Mouse (Mus musculus) embryonic facial prominence, embryonic 15.5 days (tissue): Measurements from ENCODE around the gene Plekhm2. TPM values are rescaled to one million over a fixed set of nuclear protein-coding genes. Genes with fewer than 3 reads are reported as not detected.

Experiments used
- ATAC-seq: fragments of 200-750 bp; cut with Nextera tagmentation; 2 replicates; pipeline ENCODE4 v1.8.0; 2017; ENCODE audit warnings: low read depth, moderate TSS enrichment; ENCODE audit not compliant: insufficient number of reproducible peaks, low FRiP score, low TSS enrichment
- H3K27ac ChIP-seq: fragments of 300-500 bp; sonication (generic); replicated peaks from 2 replicates; pipeline ENCODE4 v1.5.1; 2015; ENCODE audit warnings: mild to moderate bottlenecking, inconsistent platforms
- H3K27me3 ChIP-seq: fragments of 300-500 bp; sonication (generic); 2 replicates; pipeline ENCODE4 v1.6.1; 2015; ENCODE audit warnings: inconsistent platforms
- H3K36me3 ChIP-seq: fragments of 300-500 bp; sonication (generic); 2 replicates; pipeline ENCODE4 v1.6.1; 2015; ENCODE audit warnings: mild to moderate bottlenecking, inconsistent platforms
- H3K4me1 ChIP-seq: fragments of 300-500 bp; sonication (generic); 2 replicates; pipeline ENCODE4 v1.6.1; 2015; ENCODE audit warnings: inconsistent platforms
- H3K4me2 ChIP-seq: fragments of 300-500 bp; sonication (generic); replicated peaks from 2 replicates; pipeline ENCODE4 v1.6.1; 2015; ENCODE audit warnings: mild to moderate bottlenecking, inconsistent platforms
- H3K4me3 ChIP-seq: fragments of 300-500 bp; sonication (generic); replicated peaks from 2 replicates; pipeline ENCODE4 v1.5.1; 2015; ENCODE audit warnings: mild to moderate bottlenecking, inconsistent platforms
- H3K9ac ChIP-seq: fragments of 300-500 bp; sonication (generic); 2 replicates; pipeline ENCODE4 v1.6.1; 2015; ENCODE audit warnings: inconsistent platforms
- H3K9me3 ChIP-seq: fragments of 300-500 bp; sonication (generic); replicated peaks from 2 replicates; pipeline ENCODE4 v1.6.1; 2016; ENCODE audit warnings: inconsistent platforms
- WGBS: fragments of 180-500 bp; shearing (Covaris S2); methylation state at CpG from one replicate; pipeline ENCODE4 v1.1.7; 2015; 5-methylcytosine and 5-hydroxymethylcytosine counted together
- polyA plus RNA-seq: library from polyadenylated mRNA; unstranded; fragments of >200 nt; fragmentation: Nextera tagmentation; extraction: Ambion mirVana; gene quantifications from 2 replicates; pipeline ENCODE4 v1.2.1, GENCODE M21; 2015

Gene Plekhm2
- polyA plus RNA-seq, 1 experiment from 2014 or later: 7.1 TPM

DNA sequence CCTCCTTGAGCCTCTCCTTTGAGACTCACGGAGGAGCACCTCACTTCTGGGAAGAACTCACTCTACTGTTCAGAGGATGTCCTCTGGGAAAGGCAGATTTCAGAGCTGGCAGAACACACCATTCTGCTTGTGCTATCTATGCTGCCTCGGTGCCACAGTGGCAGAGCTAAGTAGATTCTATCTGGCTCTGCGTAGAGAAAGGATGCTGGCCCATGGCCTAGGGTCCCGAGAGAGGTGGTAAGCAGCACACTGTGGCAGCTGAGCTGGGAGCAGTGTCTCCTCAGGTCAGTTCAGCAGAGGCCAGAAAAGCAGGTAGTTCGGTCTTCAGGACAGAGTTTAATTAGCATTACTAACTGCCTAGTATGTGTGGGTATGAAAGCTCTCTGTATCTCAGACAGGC is 16.4 kb downstream of the Plekhm2 start:
- no peak overlapping the region for H3K9ac ChIP-seq
- H3K9me3 ChIP-seq: no peaks in the 10 kb centered on the region
- peaks cover 22% of the 10 kb centered on the region for H3K4me1 ChIP-seq
- peaks cover 16% of the 10 kb centered on the region; the same call in 1 of the 2 replicates for H3K36me3 ChIP-seq
- no peak overlapping the region for H3K27ac ChIP-seq
- no peak overlapping the region for H3K4me2 ChIP-seq
- no peaks in the 10 kb centered on the region for H3K27me3 ChIP-seq
- 90% methylated on average over 5 of the region's 5 CpGs for WGBS
- H3K4me3 ChIP-seq: no peak overlapping the region
- no peak for ATAC-seq

GRCm38 (mm10) chr4:141647187-141647586 is 17.5 kb downstream of the Plekhm2 start:
- Histone ChIP-seq H3K9ac (no peak overlapping the region), H3K4me2 (no peak overlapping the region), H3K36me3 (peaks cover 14% of the 10 kb centered on the region; the same call in 1 of the 2 replicates), H3K27me3 (no peaks in the 10 kb centered on the region), H3K4me3 (no peak overlapping the region), H3K9me3 (no peaks in the 10 kb centered on the region), H3K4me1 (peaks cover 26% of the 10 kb centered on the region), H3K27ac (no peak overlapping the region)
- 99% methylated on average over 3 of the region's 3 CpGs for WGBS
- ATAC-seq: no peak

DNA sequence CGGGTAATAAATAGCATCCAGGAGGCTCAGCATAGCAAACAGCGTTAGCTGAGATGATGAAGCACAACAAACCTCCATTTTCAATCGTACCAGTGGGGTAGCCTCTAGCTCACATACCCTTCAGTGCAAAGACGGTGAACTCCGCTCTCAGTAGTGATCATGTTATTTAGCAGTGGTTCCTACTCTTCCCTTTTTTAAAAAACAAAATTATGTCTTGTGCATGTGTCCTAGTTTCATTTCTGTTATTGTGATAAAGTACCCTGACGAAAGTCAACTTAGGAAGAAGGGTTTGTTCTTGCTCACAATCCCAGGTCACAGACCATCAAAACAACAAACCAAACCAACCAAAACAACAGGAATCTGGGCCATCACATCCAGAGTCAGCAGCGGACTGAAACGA is 18.7 kb downstream of the Plekhm2 start:
- Histone ChIP-seq H3K4me2 (no peak overlapping the region), H3K36me3 (peaks cover 22% of the 10 kb centered on the region), H3K4me1 (peaks cover 26% of the 10 kb centered on the region), H3K27me3 (no peaks in the 10 kb centered on the region), H3K27ac (no peak overlapping the region), H3K9me3 (no peaks in the 10 kb centered on the region), H3K4me3 (no peak overlapping the region), H3K9ac (no peak overlapping the region)
- no peak for ATAC-seq
- WGBS: 93% methylated on average over 8 of the region's 8 CpGs

GRCm38 (mm10) chr4:141643118-141643855 is 21.4 kb downstream of the Plekhm2 start:
- Histone ChIP-seq H3K4me3 (no peak overlapping the region), H3K9ac (no peak overlapping the region), H3K27ac (peak overlapping the region; percentile 69; the same call in 1 of the 2 replicates), H3K4me1 (peaks cover 15% of the 10 kb centered on the region), H3K9me3 (no peaks in the 10 kb centered on the region), H3K4me2 (no peak overlapping the region), H3K27me3 (no peaks in the 10 kb centered on the region), H3K36me3 (peaks cover 46% of the 10 kb centered on the region)
- 52% methylated on average over 7 of the region's 7 CpGs for WGBS
- ATAC-seq: peak; percentile 48

DNA sequence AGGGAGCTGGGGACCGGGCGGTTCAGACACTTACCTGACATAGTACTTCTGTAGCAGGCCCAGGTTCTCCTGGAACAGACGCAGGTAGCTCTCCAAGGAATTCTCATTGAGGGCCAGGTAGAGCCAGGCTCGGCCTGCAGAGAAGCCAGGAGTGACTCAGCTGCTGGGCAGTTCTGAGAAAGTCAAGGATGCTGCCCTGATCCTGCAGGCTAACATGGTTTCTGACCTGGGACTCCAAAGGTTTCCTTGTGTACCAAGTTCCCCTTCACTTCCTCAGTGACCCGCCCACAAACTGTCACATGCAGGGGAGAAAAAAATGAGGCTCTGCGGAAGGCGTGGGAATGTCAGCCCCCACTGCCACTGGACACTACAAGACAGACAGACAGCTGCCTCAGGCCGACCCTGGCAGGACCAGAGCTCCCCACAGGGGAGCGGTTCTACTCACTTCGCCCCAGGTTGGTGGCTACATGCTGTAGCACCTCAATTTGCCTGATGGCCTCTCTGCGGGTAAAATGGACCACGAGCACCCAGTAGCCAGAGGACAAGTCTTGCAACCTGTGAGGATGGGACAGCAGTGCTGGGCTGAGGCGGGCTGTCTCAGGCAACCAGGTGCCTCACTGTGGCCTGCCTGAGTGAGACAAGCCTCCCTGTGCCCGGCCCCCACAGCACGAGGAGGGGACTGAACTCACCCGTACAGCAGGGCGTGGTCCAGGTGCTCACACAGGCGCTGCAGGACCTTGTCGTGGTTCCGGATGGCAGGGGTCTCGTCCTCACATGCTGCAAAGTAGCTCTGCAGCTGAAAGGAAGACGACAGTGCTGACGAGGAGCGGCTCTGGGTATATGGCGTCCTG is 22.5 kb downstream of the Plekhm2 start:
- no peaks in the 10 kb centered on the region for H3K9me3 ChIP-seq
- H3K27me3 ChIP-seq: no peaks in the 10 kb centered on the region
- 87% methylated on average over 25 of the region's 25 CpGs for WGBS
- H3K36me3 ChIP-seq: peaks cover 51% of the 10 kb centered on the region
- ATAC-seq: no peak
- H3K4me3 ChIP-seq: no peak overlapping the region
- H3K9ac ChIP-seq: no peak overlapping the region
- peaks cover 13% of the 10 kb centered on the region for H3K4me1 ChIP-seq
- no peak overlapping the region for H3K4me2 ChIP-seq
- no peak overlapping the region for H3K27ac ChIP-seq

DNA sequence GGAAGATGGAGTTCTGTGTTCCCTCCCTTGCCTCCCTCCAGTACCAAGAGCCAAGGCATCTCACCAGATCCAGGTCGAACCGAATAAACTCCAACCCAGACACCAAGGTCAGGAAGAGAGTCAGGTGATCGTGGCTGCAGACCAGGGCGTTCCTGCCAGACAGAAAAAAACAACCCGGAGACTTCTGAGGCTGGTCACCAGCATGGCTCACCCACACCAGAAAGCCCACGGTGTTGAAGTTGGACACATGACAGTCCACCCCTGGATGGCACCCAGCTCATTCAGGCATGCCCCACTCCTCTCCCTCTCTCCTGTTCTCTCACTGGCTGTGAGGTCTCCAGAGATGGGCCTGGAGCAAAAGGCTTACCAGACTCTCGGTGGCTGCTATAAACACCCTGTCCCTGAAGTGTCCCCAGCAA is 23.3 kb downstream of the Plekhm2 start:
- Histone ChIP-seq H3K36me3 (peaks cover 58% of the 10 kb centered on the region), H3K4me3 (no peak overlapping the region), H3K9me3 (no peaks in the 10 kb centered on the region), H3K9ac (no peak overlapping the region), H3K4me2 (no peak overlapping the region), H3K27ac (no peak overlapping the region), H3K4me1 (peaks cover 13% of the 10 kb centered on the region), H3K27me3 (no peaks in the 10 kb centered on the region)
- WGBS: 87% methylated on average over 7 of the region's 7 CpGs
- ATAC-seq: no peak

DNA sequence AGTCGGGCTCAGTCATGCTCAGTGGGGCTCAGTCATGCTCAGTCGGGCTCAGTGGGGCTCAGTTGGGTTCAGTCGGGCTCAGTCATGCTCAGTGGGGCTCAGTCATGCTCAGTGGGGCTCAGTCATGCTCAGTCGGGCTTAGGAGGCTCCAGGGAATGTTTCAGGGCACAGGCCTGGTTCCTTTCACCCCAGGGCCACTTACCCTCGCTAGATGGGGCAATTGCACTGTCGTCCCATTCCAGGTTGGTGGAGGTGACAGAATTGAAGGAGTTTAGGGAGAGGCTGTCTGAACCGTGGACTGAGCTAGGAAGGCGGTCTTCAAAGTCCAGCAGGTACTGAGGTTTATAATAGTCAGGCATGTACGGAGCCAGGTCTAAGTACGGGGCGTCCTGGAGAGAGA is 25.2 kb downstream of the Plekhm2 start:
- H3K4me3 ChIP-seq: no peak overlapping the region
- WGBS: 63% methylated on average over 11 of the region's 11 CpGs
- ATAC-seq: no peak
- peaks cover 67% of the 10 kb centered on the region for H3K36me3 ChIP-seq
- H3K9me3 ChIP-seq: no peaks in the 10 kb centered on the region
- no peaks in the 10 kb centered on the region for H3K27me3 ChIP-seq
- H3K9ac ChIP-seq: no peak overlapping the region
- no peak overlapping the region for H3K27ac ChIP-seq
- no peak overlapping the region for H3K4me2 ChIP-seq
- H3K4me1 ChIP-seq: peaks cover 13% of the 10 kb centered on the region

DNA sequence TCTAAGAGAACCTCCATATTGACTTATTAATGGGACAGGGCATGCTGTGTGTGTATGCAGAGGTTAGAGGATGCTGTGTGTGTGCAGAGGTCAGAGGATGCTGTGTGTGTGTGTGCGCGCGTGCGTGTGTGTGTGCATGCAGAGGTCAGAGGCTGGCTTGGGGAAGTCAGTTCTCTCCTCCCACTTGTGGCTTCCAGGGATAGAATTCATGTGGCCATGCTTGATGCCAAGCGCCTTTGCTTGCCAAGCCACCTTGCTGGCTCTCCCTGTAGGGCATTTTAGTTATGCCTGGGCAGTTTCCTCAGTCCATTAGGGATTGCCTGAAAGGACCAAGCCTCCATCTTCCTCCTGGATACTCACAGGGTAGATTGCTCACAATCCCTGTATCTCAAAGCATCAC is 28.0 kb downstream of the Plekhm2 start:
- H3K4me3 ChIP-seq: no peak overlapping the region
- no peaks in the 10 kb centered on the region for H3K4me1 ChIP-seq
- H3K27me3 ChIP-seq: no peaks in the 10 kb centered on the region
- peaks cover 83% of the 10 kb centered on the region for H3K36me3 ChIP-seq
- ATAC-seq: no peak
- WGBS: 88% methylated on average over 5 of the region's 5 CpGs
- H3K9me3 ChIP-seq: no peaks in the 10 kb centered on the region
- H3K9ac ChIP-seq: no peak overlapping the region
- H3K27ac ChIP-seq: no peak overlapping the region
- H3K4me2 ChIP-seq: no peak overlapping the region

DNA sequence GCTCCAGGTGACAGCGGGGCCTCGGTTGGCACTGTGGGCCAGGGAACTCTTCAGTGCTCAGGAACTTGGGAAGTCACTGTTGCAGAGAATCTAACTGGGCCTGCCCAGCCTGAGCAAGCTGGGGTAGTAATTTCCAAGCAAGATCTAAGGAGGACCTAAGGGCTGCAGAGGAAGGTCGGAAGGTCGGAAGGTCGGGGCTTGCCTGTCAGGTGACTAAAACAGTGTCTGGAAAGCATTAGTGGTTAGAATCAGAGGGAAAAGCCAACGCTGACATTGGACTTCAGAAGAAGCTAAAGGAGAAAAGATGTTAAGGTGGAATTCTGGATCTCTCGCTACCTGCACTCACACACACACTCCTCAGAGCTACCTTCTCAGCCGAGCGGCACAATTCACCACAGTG is 28.7 kb downstream of the Plekhm2 start:
- Histone ChIP-seq H3K9ac (no peak overlapping the region), H3K4me2 (no peak overlapping the region), H3K4me1 (no peaks in the 10 kb centered on the region), H3K4me3 (no peak overlapping the region), H3K9me3 (no peaks in the 10 kb centered on the region), H3K36me3 (peaks cover 83% of the 10 kb centered on the region), H3K27me3 (no peaks in the 10 kb centered on the region), H3K27ac (no peak overlapping the region)
- ATAC-seq: no peak
- 53% methylated on average over 9 of the region's 9 CpGs for WGBS

GRCm38 (mm10) chr4:141632111-141632873 is 32.4 kb downstream of the Plekhm2 start:
- Histone ChIP-seq H3K4me2 (no peak overlapping the region), H3K9ac (no peak overlapping the region), H3K9me3 (no peaks in the 10 kb centered on the region), H3K4me3 (no peak overlapping the region), H3K4me1 (no peaks in the 10 kb centered on the region), H3K27me3 (no peaks in the 10 kb centered on the region), H3K36me3 (peaks cover 88% of the 10 kb centered on the region), H3K27ac (no peak overlapping the region)
- WGBS: 93% methylated on average over 21 of the region's 21 CpGs
- no peak for ATAC-seq

GRCm38 (mm10) chr4:141631250-141631649 is 33.4 kb downstream of the Plekhm2 start:
- Histone ChIP-seq H3K9ac (no peak overlapping the region), H3K27ac (no peak overlapping the region), H3K36me3 (peaks cover 85% of the 10 kb centered on the region), H3K4me2 (no peak overlapping the region), H3K9me3 (no peaks in the 10 kb centered on the region), H3K27me3 (no peaks in the 10 kb centered on the region), H3K4me3 (no peak overlapping the region), H3K4me1 (no peaks in the 10 kb centered on the region)
- 94% methylated on average over 20 of the region's 20 CpGs for WGBS
- no peak for ATAC-seq
